Mouse (Mus musculus) lung, postnatal 10 days (tissue): ENCODE measurements around the gene 1700001J03Rik.
"Not testable (repeated sequence)": the region's sequence is repeated elsewhere in the genome, so short reads cannot be mapped to it uniquely, and the experiment has no call there.

Experiments
- DNase-seq: peaks from one replicate; pipeline ENCODE4 v3.0.0; 2021

1700001J03Rik gene

DNA sequence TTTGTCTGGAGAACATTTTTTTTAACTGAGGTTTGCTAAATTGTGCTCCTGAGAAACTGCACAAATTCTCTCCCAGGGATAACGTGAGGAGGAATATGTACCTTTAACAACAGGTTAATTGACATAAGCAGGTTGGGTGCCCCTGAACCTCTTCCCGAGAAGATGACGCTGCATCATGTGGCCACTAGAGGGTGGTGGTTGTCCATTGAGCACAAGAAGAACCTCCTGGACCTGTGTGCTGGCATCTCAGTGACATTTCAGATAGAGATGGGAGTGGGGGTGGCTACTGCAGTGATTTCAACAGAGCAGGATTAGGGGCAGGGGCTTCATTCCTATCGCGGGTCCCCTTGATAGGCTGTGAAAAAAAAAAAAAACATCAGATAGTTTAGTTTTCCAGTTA is 2.3 kb upstream of the 1700001J03Rik start:
- DNase-seq: peak; percentile 73

DNA sequence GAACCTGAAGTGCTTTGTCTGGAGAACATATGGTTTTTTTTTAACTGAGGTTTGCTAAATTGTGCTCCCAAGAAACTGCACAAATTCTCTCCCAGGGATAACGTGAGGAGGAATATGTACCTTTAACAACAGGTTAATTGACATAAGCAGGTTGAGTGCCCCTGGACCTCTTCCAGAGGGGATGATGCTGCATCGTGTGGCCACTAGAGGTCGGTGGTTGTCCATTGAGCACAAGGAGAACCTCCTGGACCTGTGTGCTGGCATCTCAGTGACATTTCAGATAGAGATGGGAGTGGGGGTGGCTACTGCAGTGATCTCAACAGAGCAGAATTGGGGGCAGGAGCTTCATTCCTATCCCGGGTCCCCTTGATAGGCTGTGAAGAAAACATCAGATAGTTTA is 12.4 kb downstream of the 1700001J03Rik start:
- not testable (repeated sequence) for DNase-seq

DNA sequence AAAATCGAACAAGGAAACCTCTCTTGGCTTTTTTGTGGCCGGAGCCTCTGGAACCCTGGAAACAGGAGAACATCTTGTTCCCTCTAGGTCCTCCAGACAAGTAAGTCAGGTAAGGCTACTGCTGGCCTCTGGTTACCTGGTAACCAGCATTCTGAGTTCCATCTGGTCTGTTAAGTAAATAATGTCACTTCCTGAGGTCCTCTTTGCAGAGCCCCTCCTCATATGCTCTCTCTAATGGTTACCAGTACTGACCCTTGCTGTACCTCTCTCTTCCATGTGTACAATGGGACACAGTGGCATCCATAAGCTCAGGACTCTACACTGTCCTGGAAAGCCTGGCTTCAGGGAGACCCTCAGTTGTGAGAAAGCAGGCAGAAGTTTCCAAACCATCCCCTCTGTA is 14.5 kb downstream of the 1700001J03Rik start, which contains the start of gene Gm6309:
Gene Gm6309, minus strand, starts transcription at position 101 of the 400 bp plus-strand sequence.
- DNase-seq: not testable (repeated sequence)

DNA sequence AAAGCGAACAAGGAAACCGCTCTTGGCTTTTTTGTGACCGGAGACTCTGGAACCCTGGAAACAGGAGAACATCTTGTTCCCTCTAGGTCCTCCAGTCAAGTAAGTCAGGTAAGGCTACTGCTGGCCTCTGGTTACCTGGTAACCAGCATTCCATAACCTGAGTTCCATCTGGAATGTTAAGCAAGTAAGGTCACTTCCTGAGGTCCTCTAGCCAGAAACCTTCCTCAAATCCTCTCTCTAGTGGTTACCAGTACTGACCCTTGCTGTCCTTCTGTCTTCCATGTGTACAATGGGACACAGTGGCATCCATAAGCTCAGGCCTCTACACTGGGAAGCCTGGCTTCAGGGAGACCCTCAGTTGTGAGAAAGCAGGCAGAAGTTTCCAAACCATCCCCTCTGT is 24.7 kb downstream of the 1700001J03Rik start, which contains the start of gene Gm5565:
Gene Gm5565, minus strand, starts transcription at position 101 of the 400 bp plus-strand sequence.
- not testable (repeated sequence) for DNase-seq

DNA sequence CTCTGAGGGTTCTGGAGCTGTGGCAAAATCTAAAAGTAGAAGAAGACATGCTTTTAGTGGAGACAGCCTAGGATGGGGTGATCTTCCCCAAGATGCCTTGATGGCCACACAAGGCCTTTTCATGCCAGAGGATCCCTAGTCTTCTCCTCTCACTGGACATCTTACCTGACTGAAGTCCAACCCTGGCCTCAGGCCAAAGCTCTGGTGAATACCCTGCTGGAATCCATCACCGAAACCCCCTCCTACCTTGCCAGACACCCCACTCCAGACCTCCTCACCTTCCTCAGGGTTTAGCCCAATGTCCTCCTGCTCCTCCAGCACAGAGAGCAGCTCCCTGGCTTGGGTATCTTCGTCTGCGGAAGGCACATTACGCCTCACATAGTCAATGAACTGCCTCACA is 26.8 kb downstream of the 1700001J03Rik start:
- DNase-seq: not testable (repeated sequence)

DNA sequence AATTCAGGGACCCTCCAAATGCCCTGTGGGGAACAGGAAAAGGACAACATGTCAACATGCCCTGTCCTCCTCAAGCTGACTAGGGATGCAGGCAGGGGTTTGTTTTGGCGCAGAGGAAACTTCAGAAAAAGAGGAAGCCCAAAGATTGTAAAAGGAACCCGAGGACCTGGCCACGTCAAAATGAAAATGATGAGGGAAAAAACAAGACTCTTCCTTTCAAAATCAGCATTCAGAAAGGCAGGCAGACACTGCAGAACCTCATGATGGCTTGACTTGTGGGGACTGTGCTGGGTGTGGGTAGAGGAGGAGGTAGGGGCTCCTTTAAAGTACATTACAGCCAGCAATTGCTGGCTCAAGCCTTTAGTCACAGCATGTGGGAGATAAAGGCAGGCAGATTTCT is 34.6 kb downstream of the 1700001J03Rik start:
- DNase-seq: no peak

DNA sequence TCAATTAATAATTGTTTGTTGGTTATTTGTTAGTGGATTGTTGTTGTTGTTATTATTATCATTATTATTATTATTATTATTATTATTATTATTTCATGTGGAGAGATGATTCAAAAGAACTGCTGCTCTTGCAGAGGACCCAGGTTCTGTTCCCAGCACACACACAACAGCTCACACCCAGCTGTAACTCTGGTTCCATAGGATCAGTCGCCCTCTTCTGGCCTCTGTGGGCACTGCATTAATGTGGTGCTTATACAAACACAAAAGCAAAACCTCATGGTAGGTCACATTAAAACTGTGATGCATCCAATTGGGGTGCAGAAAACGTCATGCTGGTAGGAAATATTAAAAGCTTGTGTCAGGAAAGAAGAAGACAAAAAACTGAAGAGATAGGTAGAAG is 37.2 kb downstream of the 1700001J03Rik start:
- DNase-seq: no peak
